ENCODE assay signal across 12 mouse cellular contexts in the genomic region with DNA sequence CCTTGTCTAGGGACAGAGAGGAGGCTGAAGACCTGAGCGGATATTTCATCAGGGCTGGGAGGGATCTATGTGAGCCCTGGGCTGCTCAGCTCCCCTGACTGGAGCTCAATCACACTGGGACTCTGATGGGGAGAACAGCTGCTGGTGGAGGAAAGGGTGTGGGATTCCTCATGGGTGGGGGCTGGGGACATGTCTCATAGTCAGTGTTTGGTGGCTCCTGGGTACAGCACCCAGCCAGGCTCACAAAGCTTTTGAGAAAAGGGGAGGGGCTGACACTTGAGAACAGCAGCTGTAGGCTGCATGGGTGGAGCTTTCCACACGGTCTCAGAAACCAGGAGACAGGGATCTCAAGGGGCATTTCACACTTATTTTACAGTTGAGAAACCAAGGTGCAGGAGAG.
DNase-seq lines count a peak whose midpoint lies in the region; ATAC-seq and TF ChIP-seq lines count a peak whose summit lies in the region.
"Had no signal": no experiment of that assay in that cellular context is flagged by ENCODE, and none has a peak within 500 bp of the region (broad histone marks: within the 10 kb centered on the region; RNA-seq: fewer than 3 reads in every experiment).

No protein-coding gene starts in this region.

- H3K27me3 ChIP-seq in hindbrain, embryonic 13.5 days = peaks cover 24% of the 10 kb centered on the region
- H3K27me3 ChIP-seq in hindbrain, embryonic 12.5 days = peaks cover 33% of the 10 kb centered on the region

- H3K4me3 ChIP-seq in hindbrain, embryonic 13.5 days = no peak overlapping the region
- H3K4me3 ChIP-seq in hindbrain, embryonic 12.5 days = no peak overlapping the region
- H3K4me3 ChIP-seq in lung, adult 2 months (replicated peaks; ENCODE audit: extremely low read depth, low read depth, low read length) = no peak overlapping the region

- H3K4me2 ChIP-seq in hindbrain, embryonic 13.5 days = no peak overlapping the region
- no peak overlapping the region for H3K4me2 ChIP-seq in hindbrain, embryonic 12.5 days (replicated peaks)

- no peak for ATAC-seq in hindbrain, embryonic 13.5 days (ENCODE audit: low FRiP score)
- no peak for ATAC-seq in hindbrain, embryonic 12.5 days (ENCODE audit: low FRiP score)
- 0 out of 2 replicates have a peak, but pooled peaks have one; percentile 16 for ATAC-seq in granulocyte monocyte progenitor cell, adult 5-6 weeks (replicated peaks; ENCODE audit: poor library complexity, severe bottlenecking)
- ATAC-seq: inflammation-experienced regulatory T-cells, adult 6 months had no signal

- peak overlapping the region; percentile 39 for H3K9ac ChIP-seq in hindbrain, embryonic 13.5 days
- H3K9ac ChIP-seq in hindbrain, embryonic 12.5 days = no peak overlapping the region

- H3K4me1 ChIP-seq in hindbrain, embryonic 13.5 days (replicated peaks) = peaks cover 74% of the 10 kb centered on the region
- peaks cover 32% of the 10 kb centered on the region for H3K4me1 ChIP-seq in hindbrain, embryonic 12.5 days
- H3K4me1 ChIP-seq in lung, adult 2 months (ENCODE audit: control insufficient read depth, insufficient read depth, low read length) = no peaks in the 10 kb centered on the region

- no peaks in the 10 kb centered on the region for H3K9me3 ChIP-seq in hindbrain, embryonic 13.5 days
- H3K9me3 ChIP-seq in hindbrain, embryonic 12.5 days (replicated peaks) = no peaks in the 10 kb centered on the region

- WGBS in hindbrain, embryonic 13.5 days = 46% methylated on average over 2 of the region's 2 CpGs
- 34% methylated on average over 2 of the region's 2 CpGs for WGBS in hindbrain, embryonic 12.5 days
- 41% methylated on average over 2 of the region's 2 CpGs for WGBS in lung, adult 2 months

- DNase-seq in lung, postnatal 10 days = peak; percentile 33
- no peak for DNase-seq in lung, adult 2 months
- DNase-seq in retina, embryonic 14.5 days (ENCODE audit: low spot score) = peak; percentile 57
- no peak for DNase-seq in urinary bladder, adult 2 months (ENCODE audit: low spot score)
- DNase-seq: cerebellum, postnatal 25 days; gastrocnemius, postnatal 36 days; kidney, postnatal 4 days; right cerebral cortex, postnatal 4 days had no signal

- no peak for TF ChIP-seq POLR2A in lung, adult 2 months (IDR thresholded peaks at IDR 0.05; ENCODE audit: borderline replicate concordance, extremely low read depth, low read depth, low read length)

- H3K27ac ChIP-seq in hindbrain, embryonic 13.5 days = peak overlapping the region; percentile 44; the same call in 1 of the 2 replicates
- no peak overlapping the region for H3K27ac ChIP-seq in hindbrain, embryonic 12.5 days

- no peak for TF ChIP-seq CTCF in lung, adult 2 months (IDR thresholded peaks at IDR 0.05; ENCODE audit: insufficient read depth, low read length)

- peaks cover 28% of the 10 kb centered on the region for H3K36me3 ChIP-seq in hindbrain, embryonic 13.5 days
- peaks cover 7% of the 10 kb centered on the region; the same call in 1 of the 2 replicates for H3K36me3 ChIP-seq in hindbrain, embryonic 12.5 days

Comparison
In these comparisons a context has a peak if more than half of its experiments do, and no peak if none do; other contexts are left out.
1. DNase-seq: peak in lung, postnatal 10 days (single experiment) and retina, embryonic 14.5 days (single experiment); none in lung, adult 2 months (single experiment) and urinary bladder, adult 2 months (single experiment).